Mouse (Mus musculus) regulatory T cell (primary cell): ENCODE data around the gene Tgm4.

Source experiments
- in situ Hi-C: fragments of 300-600 bp; cut with MboI, MseI; formaldehyde crosslinking; loops from one replicate; pipeline ENCODE4 v1.15.1; 2025; ENCODE audit warnings: high pct_unique_total_duplicates

The Tgm4 gene

GRCm38 (mm10) chr9:123034426-123034825 is at the start of gene Tgm4:
Gene Tgm4 (plus strand): TSS chr9:123034726.
- in situ Hi-C loops: no loop called here

DNA sequence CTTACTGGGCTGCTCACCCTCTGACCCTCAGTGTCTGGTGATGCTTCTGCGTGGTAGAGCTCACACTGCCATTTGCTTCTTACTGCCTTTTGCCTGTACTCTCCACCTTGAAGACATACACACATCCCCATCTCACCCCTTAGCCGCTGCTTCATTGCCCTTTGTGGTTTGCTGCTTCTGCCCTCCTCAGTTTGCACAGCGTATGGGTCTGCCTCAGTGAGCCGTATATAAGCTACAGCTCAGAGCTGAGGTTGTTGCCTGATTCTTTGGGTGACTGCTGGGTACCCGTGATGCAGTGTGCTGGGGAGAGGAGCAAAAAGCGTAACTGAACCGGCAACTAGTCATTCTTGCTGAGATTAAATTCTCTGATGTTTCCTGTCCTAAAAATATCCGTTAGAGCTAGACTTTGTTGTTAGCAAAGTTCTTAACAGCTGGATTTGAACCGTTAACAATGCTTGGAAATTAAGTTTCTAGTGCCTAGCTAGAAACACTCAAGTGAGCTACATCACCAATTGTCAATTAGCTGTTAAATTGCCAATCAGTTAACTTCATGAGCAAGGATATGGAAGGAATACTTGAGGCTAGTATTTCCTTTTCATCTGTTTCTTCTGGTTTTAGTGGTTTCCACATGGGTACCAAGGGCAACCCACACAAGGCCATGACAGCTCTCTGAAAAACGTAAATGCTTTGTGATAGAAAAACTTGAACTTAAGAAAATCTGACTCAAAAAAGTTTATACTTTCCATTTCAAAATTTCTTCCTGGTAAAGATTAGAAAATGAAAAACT is 35.9 kb upstream of the Tgm4 start:
- in situ Hi-C loops: loop anchor here (25.0 kb wide), 1 partner anchor 1236 kb away; the partner anchor contains the start of gene Zfp651

DNA sequence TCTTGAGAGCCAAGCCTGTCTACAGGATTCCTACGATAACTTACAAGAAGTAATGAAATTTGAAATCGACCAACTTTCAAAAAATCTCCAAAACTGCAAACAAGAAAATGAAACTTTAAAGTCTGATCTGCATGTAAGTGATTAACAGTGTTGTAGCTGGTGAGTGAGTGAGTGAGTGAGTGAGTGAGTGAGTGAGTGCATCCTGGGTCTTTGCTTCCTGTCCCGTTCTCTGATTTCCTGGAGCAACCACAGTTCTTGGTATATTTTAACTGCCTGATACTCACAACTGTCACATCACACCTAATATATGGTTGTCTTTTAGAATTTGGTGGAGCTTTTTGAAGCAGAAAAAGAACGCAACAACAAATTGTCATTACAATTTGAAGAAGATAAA is 35.3 kb upstream of the Tgm4 start:
- in situ Hi-C loops: loop anchor here (25.0 kb wide), 1 partner anchor 1237 kb away; the partner anchor contains the start of gene Zfp651

DNA sequence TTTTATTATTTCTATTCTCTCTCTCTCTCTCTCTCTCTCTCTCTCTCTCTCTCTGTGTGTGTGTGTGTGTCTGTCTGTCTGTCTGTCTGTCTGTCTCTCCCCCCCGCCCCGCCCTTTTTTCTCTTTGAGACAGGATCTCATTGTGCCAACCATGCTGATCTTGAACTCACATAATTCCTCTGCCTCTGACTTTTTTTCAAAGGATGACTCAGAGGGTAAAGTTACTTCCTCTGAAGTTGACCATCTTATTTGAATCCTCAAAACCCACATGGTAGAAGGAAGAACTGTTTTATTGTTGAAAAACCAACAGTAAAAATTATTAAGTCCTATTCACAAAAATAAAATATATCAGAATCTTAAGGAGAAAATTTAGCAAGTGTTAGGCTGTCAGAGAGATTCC is 29.8 kb upstream of the Tgm4 start:
- in situ Hi-C loops: loop anchor here (5.0 kb wide), 1 partner anchor 98 kb away; no protein-coding TSS in a partner anchor

- in situ Hi-C loops: loop anchor here (5.0 kb wide), 1 partner anchor 96 kb away; no protein-coding TSS in a partner anchor
Measured at GRCm38 (mm10) chr9:123006071-123006470, 28.5 kb upstream of the Tgm4 start.

DNA sequence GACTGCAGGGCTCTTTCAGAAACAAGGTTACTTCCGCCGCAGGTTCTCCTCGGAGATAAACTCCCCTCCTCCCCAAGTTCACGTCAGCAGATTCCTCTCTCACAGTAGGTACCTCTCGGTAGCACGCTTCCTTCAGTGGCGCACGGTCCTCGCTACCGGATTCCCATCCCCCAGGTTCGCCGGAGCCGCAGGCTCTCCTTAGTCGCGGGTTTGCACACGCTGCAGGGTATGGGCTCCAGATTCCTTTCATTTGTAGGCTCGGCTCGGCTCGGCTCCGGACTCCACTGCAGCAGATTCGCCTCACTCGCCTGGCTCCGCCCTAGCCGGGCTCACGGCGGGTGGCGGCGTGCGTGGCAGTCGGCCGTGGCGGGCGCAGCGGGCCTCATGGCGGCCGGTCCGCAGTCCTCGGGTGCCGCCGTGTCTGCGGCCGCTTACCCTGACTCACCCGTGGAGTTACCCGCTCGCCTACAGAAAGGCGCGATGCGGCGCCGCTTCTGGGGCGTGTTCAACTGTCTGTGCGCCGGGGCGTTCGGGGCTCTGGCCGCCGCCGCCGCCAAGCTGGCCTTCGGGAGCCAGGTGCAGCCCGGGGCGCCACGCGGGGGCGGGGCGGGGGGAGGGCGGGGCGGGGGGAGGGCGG is 13.4 kb upstream of the Tgm4 start, which contains the start of gene Tmem42:
TSS of gene Tmem42 (plus strand) at position 332 of the 637 bp plus-strand sequence.
- in situ Hi-C loops: no loop called here

DNA sequence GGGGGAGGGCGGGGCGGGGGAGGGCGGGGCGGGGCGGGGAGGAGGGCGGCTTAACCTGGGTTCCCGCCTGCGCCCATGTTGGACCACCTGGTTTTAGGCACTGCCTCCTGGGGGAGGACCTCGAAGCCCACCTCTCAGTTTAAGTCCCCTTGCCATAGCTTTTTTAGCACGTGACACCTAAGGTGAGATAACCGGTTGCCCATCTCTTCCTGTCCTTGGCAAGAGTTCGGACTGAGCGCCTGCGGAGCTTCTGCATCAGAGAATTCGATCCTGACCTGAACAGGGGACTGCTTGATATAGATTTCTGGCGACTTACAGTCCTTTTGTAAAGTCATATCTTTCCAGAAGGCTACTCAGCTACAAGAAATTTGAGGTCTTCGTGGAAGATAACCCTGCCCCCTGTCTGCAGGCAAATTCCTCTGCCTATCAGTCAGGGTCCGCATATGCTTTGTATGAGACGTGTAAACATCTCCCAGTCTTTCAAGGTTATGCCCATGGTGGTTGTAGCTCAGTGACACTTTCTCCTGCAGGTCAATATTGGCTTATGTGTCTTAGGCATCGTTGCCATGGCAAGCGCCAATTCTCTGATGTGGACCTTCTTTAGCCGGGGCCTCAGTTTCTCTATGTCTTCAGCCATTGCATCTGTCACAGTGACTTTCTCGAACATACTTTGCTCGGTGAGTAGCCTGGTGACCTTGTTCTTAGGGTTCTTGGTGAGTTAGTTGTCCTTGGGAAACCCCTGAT is 12.7 kb upstream of the Tgm4 start:
- in situ Hi-C loops: no loop called here

- in situ Hi-C loops: no loop called here
Measured at GRCm38 (mm10) chr9:123024201-123024600, 10.3 kb upstream of the Tgm4 start.

GRCm38 (mm10) chr9:123031496-123032246 is 2.9 kb upstream of the Tgm4 start:
- in situ Hi-C loops: no loop called here

DNA sequence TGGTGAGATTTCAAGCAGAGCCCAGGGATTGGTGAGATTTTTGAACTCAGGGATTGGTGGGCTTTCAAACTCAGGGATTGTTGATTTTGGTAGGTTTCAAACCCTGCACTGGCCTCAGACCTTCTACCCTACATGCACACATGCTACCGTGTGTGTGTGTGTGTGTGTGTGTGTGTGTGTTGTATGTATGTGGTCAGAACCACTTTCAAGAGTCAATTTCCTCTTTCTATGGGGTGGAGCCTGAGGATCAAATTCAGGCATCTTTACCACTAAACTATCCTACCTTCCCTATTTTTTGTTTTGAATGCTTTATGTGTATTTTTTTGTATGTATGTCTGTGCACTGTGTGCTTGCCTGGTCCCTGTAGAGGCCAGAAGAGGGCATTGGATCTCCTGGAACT is 13.1 kb downstream of the Tgm4 start:
- in situ Hi-C loops: no loop called here

DNA sequence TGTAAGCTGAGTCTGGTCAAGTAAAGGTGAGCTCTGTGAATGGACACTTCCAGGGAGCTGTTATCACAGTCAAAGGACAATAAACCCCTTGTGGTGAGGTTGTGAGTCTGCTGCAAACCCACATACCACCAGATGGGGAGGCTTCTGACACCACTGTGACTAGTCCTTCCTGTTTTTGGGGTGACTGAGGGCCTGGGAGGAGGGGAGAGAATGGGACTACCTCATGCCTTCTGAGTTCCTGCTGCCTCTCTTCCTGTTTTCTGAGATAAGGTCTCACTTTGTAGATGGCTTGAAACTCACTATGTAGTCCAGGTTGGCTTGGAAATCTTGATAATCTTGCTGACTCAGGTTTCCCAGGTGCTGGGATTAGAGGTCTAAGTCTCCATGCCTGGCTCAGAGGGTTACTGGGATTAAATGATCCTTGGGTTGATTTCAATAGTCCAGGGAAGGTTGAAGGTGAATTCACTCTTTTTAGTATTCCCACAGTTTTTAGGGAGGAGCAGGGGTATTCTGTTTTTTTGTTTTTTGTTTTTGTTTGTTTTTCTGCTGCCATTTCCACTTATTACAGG is 24.3 kb downstream of the Tgm4 start:
- in situ Hi-C loops: no loop called here

DNA sequence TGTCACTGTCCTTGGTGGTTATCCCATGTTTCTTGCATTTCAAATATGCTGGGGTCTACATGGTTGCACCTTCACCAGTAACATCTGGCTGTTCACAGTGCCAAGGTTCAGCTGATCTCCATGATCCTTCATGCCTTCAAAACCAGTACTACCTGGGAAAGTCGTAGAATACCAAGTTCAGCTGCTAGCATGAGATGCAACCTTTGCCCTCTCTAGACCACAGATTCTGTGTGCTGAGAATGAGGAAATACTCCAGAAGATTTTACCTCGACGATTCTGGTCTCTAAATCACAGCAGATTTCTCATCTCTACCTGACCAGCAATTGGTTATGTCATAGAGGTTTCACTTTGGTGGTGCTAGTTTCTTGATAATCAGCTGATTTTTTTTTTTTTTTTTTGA is 25.6 kb downstream of the Tgm4 start:
- in situ Hi-C loops: no loop called here

DNA sequence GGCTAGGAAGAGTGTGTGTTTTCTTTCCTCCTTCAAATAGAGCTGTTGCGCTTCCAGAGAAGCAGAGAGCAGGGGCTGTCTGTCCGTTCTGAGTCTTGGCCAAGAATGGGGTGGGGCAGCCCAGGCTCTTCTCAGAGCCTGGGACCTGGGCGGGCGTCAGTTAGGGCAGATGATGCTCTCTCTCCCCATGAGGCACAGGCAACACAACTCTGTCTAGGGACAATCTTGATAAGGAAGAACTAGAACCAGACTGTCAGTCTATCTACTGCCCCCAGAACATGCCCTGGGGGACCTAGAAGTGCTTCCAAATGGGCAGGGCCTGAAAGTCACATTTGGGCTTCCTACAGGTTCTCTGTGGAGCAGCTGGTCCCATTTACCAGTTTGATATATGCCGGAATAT is 44.6 kb downstream of the Tgm4 start:
- in situ Hi-C loops: no loop called here

DNA sequence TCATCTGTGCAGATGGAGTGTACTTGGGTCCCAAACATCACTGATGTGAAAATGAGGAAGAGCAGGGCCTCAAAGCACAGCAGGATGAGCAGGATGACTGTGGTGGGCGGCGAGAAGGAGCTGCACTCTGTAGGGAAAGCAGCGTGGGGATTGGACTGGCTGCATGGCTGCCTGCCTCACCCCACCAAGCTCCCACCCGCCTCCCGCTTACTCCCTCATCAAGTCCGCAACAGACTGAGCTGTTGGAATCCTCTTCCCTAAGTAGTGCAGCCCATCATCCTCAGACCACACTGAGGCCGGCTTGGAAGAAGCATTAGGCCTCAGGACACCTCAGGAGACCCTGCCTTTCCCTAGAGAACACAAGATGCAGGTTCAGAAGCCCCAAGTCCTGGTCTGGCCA is 45.8 kb downstream of the Tgm4 start:
- in situ Hi-C loops: loop anchor here (10.0 kb wide), 1 partner anchor 1174 kb away; no protein-coding TSS in a partner anchor

DNA sequence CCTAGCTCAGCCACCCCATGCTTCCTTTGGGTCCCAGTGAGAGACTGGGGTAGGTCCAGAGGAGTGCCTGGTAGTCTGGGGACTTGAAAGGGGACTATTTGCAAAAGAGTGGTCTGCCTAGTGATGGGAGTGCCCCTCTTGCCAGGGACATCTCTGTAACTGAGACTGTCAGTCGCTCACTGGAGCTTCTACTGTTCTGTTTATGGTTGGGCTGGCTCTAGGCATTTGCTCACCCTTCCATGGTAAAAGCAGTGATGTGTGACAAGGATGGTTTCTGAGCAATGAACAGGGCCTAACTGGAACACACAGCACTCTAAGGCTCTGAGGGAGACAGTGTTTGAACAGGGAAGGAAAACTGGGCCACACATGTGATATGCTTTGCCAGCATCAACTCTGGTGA is 46.3 kb downstream of the Tgm4 start:
- in situ Hi-C loops: loop anchor here (10.0 kb wide), 1 partner anchor 1174 kb away; no protein-coding TSS in a partner anchor

DNA sequence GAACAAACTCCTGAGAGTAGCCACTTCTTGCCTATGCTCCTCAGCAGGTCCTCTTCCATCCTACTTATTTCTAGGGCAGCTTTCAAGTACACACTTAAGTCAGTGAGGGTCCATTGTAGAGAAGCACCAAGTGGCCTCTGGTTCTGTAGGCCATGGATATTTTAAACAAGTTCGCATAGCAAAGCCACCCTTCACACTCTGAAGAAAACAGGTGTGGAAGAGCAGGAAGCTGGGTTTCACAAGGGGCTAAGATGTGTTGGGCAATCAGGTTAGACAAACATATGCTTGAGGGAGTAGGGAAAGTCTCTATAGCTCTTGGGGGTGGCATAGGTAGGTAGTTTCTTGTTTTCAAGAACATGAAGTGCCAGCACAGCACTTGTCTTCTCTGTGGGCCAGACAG is 50.8 kb downstream of the Tgm4 start:
- in situ Hi-C loops: loop anchor here (10.0 kb wide), 1 partner anchor 1169 kb away; no protein-coding TSS in a partner anchor

- in situ Hi-C loops: loop anchor here (10.0 kb wide), 1 partner anchor 1167 kb away; no protein-coding TSS in a partner anchor
Measured at GRCm38 (mm10) chr9:123087558-123087957, 53.0 kb downstream of the Tgm4 start.

DNA sequence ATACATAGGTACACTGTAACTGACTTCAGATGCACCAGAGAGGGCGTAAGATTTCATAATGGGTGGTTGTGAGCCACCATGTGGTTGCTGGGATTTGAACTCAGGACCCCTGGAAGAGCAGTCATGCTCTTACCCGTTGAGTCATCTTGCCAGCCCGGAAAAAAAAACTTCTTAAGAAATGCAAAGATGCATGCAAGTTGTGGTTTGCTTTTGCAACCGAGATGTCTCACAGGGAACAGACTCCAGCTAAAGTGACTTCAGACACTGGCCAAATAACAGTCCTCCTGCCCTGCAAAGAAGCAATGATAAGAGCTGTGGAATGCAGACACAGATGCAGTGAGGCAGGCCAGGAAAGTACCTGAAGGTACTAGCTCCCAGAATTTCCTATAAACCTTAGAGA is 56.3 kb downstream of the Tgm4 start:
- in situ Hi-C loops: no loop called here

DNA sequence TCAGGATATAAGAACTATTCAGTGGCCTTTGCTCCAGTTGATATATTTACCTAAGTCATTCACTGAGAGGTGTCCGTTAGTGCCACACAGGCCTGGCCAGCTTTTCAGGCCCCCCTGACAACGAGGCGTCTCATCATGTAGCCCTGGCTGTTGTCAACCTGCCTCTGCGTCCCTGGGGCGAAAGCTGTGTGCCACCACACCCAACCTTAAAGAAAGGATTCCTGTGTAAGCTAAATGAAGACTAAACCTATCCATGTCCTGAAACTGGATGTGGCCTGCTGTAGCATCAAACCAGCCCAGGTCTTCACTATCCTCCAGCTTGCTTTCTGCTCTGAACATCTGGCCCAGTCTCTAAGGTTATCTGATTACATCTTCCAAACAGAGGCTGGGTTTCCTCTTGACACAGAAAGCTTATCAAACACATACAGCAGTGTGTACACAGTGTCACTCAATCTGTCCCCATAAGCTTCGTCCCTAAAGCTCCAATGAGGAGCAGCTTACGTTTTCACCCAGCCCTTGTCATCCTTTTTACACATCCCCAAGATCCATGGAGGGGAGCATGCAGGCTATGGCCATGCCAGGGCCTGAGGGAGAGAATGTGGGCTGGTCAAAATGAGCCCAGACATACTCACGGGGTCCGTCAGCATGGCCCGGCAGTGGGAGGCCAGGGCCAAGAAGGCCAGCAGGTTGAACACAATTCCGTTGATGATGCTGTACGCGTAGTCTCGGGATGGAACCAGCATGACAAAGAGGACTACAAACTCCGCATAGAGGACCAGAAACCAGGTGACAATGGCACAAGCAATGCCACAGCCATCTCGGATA is 65.3 kb downstream of the Tgm4 start:
- in situ Hi-C loops: loop anchor here (5.0 kb wide), 1 partner anchor 93 kb away; no protein-coding TSS in a partner anchor

GRCm38 (mm10) chr9:123103425-123103824 is 68.9 kb downstream of the Tgm4 start:
- in situ Hi-C loops: loop anchor here (5.0 kb wide), 1 partner anchor 96 kb away; no protein-coding TSS in a partner anchor
